Mouse (Mus musculus) midbrain, embryonic 16.5 days (tissue): ENCODE data around the gene LTO1. TPM values are rescaled to one million over a fixed set of nuclear protein-coding genes. Genes with fewer than 3 reads are reported as not detected.

Source experiments
- ATAC-seq: fragments of 200-750 bp; cut with Nextera tagmentation; 2 replicates; pipeline ENCODE4 v1.8.0; 2017; ENCODE audit warnings: moderate TSS enrichment
- H3K27ac ChIP-seq: fragments of 300-500 bp; sonication (generic); 2 replicates; pipeline ENCODE4 v1.5.1; 2014; ENCODE audit warnings: mild to moderate bottlenecking, low read length, mixed read lengths
- H3K27me3 ChIP-seq: fragments of 300-500 bp; sonication (generic); 2 replicates; pipeline ENCODE4 v1.6.1; 2014; ENCODE audit warnings: low read depth, low read length, mixed read lengths; ENCODE audit not compliant: control insufficient read depth, insufficient read depth
- H3K36me3 ChIP-seq: fragments of 300-500 bp; sonication (generic); 2 replicates; pipeline ENCODE4 v1.6.1; 2014; ENCODE audit warnings: mild to moderate bottlenecking, low read length, moderate library complexity, mixed read lengths; ENCODE audit not compliant: control insufficient read depth, insufficient read depth
- H3K4me1 ChIP-seq: fragments of 300-500 bp; sonication (generic); 2 replicates; pipeline ENCODE4 v1.6.1; 2014; ENCODE audit warnings: mild to moderate bottlenecking, low read length, mixed read lengths; ENCODE audit not compliant: control insufficient read depth, insufficient read depth
- H3K4me2 ChIP-seq: fragments of 300-500 bp; sonication (generic); 2 replicates; pipeline ENCODE4 v1.6.1; 2014; ENCODE audit warnings: mild to moderate bottlenecking, low read length, mixed read lengths
- H3K4me3 ChIP-seq: fragments of 300-500 bp; sonication (generic); 2 replicates; pipeline ENCODE4 v1.5.1; 2014; ENCODE audit warnings: low read depth, mild to moderate bottlenecking, low read length, moderate library complexity, mixed read lengths
- H3K9ac ChIP-seq: fragments of 300-500 bp; sonication (generic); 2 replicates; pipeline ENCODE4 v1.6.1; 2014; ENCODE audit warnings: low read depth, low read length, mixed read lengths
- H3K9me3 ChIP-seq: fragments of 300-500 bp; sonication (generic); replicated peaks from 2 replicates; pipeline ENCODE4 v1.6.1; 2014; ENCODE audit warnings: mild to moderate bottlenecking, low read length, mixed read lengths; ENCODE audit not compliant: control insufficient read depth, poor library complexity, severe bottlenecking
- WGBS: fragments of 180-500 bp; shearing (Covaris S2); extraction: QIAGEN DNeasy Blood & Tissue Kit; methylation state at CpG from one replicate; pipeline ENCODE4 v1.1.7; 2014; 5-methylcytosine and 5-hydroxymethylcytosine counted together
- polyA plus RNA-seq: library from polyadenylated mRNA; unstranded; fragments of >200 nt; fragmentation: Nextera tagmentation; extraction: Ambion mirVana; gene quantifications from 2 replicates; pipeline ENCODE4 v1.2.1, GENCODE M21; 2015

The LTO1 gene
- polyA plus RNA-seq, 1 experiment from 2014 or later = 31.1 TPM

- Histone ChIP-seq H3K9ac (no peak overlapping the region), H3K4me2 (no peak overlapping the region), H3K27me3 (no peaks in the 10 kb centered on the region), H3K4me3 (no peak overlapping the region), H3K27ac (no peak overlapping the region), H3K4me1 (no peaks in the 10 kb centered on the region), H3K36me3 (no peaks in the 10 kb centered on the region), H3K9me3 (no peaks in the 10 kb centered on the region)
- WGBS = 77% methylated on average over 5 of the region's 5 CpGs
- no peak for ATAC-seq
Measured at GRCm38 (mm10) chr7:144965893-144966292, 51.0 kb downstream of the LTO1 start.

DNA sequence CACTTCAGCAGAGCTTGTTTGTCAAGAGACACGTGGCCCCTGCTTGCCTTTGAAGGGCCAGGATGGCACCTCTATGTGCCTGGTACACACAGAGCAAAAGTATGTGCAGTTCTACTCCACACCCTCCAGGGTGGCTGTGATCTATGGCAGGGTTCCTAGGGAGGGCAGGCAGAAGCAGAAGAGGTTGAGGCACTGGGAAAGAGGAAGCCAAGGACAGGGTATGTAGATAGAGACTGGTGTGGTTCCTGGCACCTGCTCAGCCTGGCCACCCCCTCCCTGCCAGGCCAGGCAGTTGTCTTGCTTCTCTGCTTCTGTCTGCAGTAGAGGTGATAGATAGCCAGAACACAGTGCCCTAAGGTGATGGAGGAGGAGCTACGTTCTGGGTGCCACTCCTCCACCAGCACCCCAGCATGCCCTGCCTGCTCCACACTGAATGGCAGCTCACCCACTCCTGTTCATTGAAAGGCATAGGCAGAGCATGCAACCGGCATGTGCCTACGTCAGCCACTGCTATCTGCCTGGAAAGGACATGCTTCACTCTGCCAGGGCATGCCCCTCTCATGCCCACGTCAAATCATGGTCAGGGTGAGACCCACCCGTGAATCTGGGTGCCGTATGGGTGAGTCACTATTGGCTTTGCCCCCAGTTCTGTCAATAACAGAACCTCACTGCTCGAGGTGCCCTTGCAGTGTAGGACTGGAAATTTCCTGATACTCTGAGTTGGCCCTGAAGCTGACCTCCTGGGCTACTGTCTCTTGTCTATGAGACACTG, 56.3 kb downstream of the LTO1 start:
- Histone ChIP-seq H3K27me3 (no peaks in the 10 kb centered on the region), H3K36me3 (no peaks in the 10 kb centered on the region), H3K9me3 (no peaks in the 10 kb centered on the region; the same call in 1 of the 2 replicates), H3K4me2 (no peak overlapping the region), H3K4me1 (no peaks in the 10 kb centered on the region), H3K27ac (no peak overlapping the region), H3K4me3 (no peak overlapping the region), H3K9ac (no peak overlapping the region)
- WGBS = 77% methylated on average over 8 of the region's 8 CpGs
- ATAC-seq = no peak

DNA sequence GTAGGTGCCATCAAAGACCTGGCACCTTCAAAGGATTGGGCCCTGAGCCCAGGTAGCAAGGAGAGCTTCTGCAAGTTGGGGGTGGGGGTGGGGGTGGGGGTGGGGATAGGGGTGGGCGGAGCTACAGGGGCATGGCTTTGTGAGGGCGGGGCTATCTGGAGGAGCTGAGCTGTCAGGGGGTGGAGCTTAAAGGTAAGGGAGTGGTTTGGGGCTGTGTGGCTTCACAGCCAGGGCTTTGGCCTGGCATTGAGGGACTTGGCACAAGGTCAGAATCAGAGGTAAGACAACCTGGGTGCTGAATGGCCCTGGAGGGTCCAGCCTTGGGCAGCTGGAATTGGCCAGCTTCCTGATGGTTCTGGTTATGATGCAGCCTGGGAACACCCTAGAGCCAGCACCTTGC, 56.9 kb downstream of the LTO1 start:
- 63% methylated on average over 2 of the region's 2 CpGs for WGBS
- H3K4me3 ChIP-seq = no peak overlapping the region
- no peaks in the 10 kb centered on the region; the same call in 1 of the 2 replicates for H3K9me3 ChIP-seq
- no peak overlapping the region for H3K27ac ChIP-seq
- H3K4me1 ChIP-seq = no peaks in the 10 kb centered on the region
- ATAC-seq = no peak
- H3K4me2 ChIP-seq = no peak overlapping the region
- no peaks in the 10 kb centered on the region for H3K36me3 ChIP-seq
- H3K27me3 ChIP-seq = no peaks in the 10 kb centered on the region
- no peak overlapping the region for H3K9ac ChIP-seq

- WGBS = 81% methylated on average over 8 of the region's 8 CpGs
- Histone ChIP-seq H3K27ac (no peak overlapping the region), H3K9me3 (no peaks in the 10 kb centered on the region; the same call in 1 of the 2 replicates), H3K4me3 (no peak overlapping the region), H3K27me3 (no peaks in the 10 kb centered on the region), H3K36me3 (no peaks in the 10 kb centered on the region), H3K4me2 (no peak overlapping the region), H3K9ac (no peak overlapping the region), H3K4me1 (no peaks in the 10 kb centered on the region)
- ATAC-seq = no peak
Measured at GRCm38 (mm10) chr7:144973461-144973860, 58.6 kb downstream of the LTO1 start.

GRCm38 (mm10) chr7:144977121-144977520, 62.2 kb downstream of the LTO1 start:
- WGBS = 79% methylated on average over 2 of the region's 2 CpGs
- no peaks in the 10 kb centered on the region for H3K36me3 ChIP-seq
- ATAC-seq = no peak
- H3K4me1 ChIP-seq = no peaks in the 10 kb centered on the region
- H3K9ac ChIP-seq = no peak overlapping the region
- H3K9me3 ChIP-seq = no peaks in the 10 kb centered on the region; the same call in 1 of the 2 replicates
- H3K4me2 ChIP-seq = no peak overlapping the region
- no peaks in the 10 kb centered on the region for H3K27me3 ChIP-seq
- H3K27ac ChIP-seq = no peak overlapping the region
- H3K4me3 ChIP-seq = no peak overlapping the region

- WGBS = 85% methylated on average over 5 of the region's 5 CpGs
Measured at GRCm38 (mm10) chr7:144979814-144980213, 64.9 kb downstream of the LTO1 start.

More at GRCm38 (mm10) chr7:144979814-144980213, 64.9 kb downstream of the LTO1 start:
- Histone ChIP-seq H3K9me3 (no peaks in the 10 kb centered on the region; the same call in 1 of the 2 replicates), H3K9ac (no peak overlapping the region), H3K36me3 (no peaks in the 10 kb centered on the region), H3K27ac (no peak overlapping the region), H3K4me2 (no peak overlapping the region), H3K4me1 (no peaks in the 10 kb centered on the region), H3K27me3 (no peaks in the 10 kb centered on the region), H3K4me3 (no peak overlapping the region)
- no peak for ATAC-seq

Other genes starting within 250 kb of the LTO1 start
- 9.8 and 11.2 TPM in 2 replicates for gene Ano1, start 163.1 kb upstream of the LTO1 start, polyA plus RNA-seq
- 1.4 and 2.0 TPM in 2 replicates for gene Fgf3, start 77.0 kb upstream of the LTO1 start, polyA plus RNA-seq
- not detected in 2 replicates for gene Fgf4, start 67.7 kb upstream of the LTO1 start, polyA plus RNA-seq
- gene Fgf15, start 18.6 kb upstream of the LTO1 start, polyA plus RNA-seq = 19.0 and 35.9 TPM in 2 replicates
- 21.5 and 31.5 TPM in 2 replicates for gene Ccnd1, start 24.8 kb downstream of the LTO1 start, polyA plus RNA-seq